Mouse (Mus musculus) liver, postnatal 0 days (tissue): ENCODE results near the gene Lims1.

ENCODE experiments used
- CTCF ChIP-seq: sonication (generic); IDR thresholded peaks from 2 replicates; pipeline ENCODE4 v1.5.1; 2016; ENCODE audit warnings: antibody characterized with exemption, low read depth
- EP300 ChIP-seq: IDR thresholded peaks from 2 replicates; pipeline ENCODE4 v1.6.1; 2016; ENCODE audit warnings: antibody characterized with exemption, low read depth, mild to moderate bottlenecking

DNA sequence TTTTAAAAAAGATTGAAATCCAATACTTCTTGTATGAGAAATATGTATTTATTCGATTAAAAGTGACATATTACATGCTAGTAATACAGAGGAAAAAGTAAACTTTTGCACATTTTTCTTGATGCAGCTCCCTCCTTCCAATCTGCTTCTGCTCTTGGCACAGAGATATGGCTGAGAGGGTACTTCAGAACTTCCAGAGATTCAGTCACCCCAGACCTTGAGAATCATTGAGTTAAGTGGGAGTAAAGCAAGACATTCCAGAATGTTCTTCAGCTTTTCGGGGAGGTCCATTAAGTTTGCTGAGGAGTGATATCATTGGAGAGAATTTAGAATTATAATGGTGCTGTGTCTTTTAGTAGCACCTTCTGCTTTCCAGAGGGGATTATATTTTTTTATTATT, 72.5 kb downstream of the Lims1 start:
- TF ChIP-seq CTCF, result no peak
- TF ChIP-seq EP300, result no peak
